Mouse (Mus musculus) cerebellum, postnatal 25 days (tissue): ENCODE data around the gene Rps6ka2.
"Not testable (repeated sequence)": the region's sequence is repeated elsewhere in the genome, so short reads cannot be mapped to it uniquely, and the experiment has no call there.

ENCODE experiments used
- DNase-seq, 2 experiments: peaks; one replicate each; pipeline ENCODE4 v3.0.0; 2021; ENCODE audit warnings: mixed read lengths in 2 of 2

Rps6ka2 gene

DNA sequence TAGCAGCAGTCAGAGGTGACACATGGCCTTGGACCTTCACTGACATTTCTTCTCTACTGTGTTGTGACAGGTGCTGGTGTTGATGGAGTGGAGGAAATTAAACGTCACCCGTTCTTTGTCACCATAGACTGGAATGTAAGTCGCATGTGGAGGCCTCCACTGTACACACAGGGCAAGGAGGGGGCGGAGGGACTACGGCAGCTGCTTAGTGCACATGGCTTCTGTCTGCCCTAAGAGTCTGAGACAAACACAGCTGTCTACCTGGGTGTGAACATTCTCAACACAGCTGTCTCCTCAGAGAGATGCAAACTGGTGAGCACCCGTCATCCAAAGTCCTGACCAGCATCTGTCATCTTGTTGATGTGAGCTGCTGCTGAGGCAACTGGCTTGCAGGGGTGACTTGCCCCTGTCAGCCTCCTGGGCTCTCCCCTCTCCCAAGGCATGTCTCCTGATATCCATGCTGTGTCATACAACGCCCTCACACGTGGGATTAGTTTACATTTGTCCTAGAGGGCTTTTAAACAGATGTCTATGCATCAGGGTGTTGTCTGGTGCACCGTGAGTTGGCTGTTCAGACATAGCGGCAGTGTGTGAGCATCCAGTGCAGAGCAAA, 101.7 kb downstream of the Rps6ka2 start:
- no peak for DNase-seq

DNA sequence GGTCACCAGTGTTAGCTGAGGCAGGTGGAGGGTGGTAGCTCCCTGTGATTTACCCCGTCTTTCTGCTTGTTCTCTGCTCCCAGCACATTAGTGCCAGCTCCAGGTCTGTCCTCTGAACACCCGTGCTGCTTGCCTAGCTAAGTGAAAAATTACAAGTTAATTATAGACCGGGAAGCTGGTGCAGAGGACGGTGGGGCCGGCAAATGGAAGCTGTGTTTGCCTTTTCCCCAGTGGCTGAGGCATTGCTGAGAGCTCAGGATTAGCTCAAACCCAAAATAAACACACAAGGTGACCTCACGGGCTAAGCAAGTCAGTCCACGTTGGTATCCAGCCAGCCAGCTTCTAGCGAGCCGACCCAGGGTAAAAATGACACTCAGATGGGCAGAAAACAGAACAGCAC, 103.1 kb downstream of the Rps6ka2 start:
- DNase-seq = peak in 1 of 2 experiments; percentile 36

DNA sequence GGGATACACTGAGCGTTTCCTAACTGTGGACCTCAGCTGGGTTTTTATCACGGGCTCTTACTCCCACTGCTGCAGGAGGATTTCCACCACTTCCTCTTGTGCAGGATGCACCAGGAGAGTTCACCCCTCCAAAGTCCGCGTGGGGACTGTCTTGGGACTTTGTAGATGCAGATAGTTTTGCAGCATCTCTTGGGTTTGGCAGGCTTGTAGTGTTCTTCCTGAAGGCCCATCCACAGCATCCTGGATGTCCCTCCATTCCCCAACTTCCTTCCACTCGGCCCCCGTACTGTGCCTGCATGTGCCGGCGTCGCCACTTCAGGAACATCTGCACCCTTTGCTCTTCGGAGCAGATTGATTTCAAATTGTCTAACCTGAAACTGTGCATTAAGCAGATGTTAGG, 103.9 kb downstream of the Rps6ka2 start:
- no peak for DNase-seq

DNA sequence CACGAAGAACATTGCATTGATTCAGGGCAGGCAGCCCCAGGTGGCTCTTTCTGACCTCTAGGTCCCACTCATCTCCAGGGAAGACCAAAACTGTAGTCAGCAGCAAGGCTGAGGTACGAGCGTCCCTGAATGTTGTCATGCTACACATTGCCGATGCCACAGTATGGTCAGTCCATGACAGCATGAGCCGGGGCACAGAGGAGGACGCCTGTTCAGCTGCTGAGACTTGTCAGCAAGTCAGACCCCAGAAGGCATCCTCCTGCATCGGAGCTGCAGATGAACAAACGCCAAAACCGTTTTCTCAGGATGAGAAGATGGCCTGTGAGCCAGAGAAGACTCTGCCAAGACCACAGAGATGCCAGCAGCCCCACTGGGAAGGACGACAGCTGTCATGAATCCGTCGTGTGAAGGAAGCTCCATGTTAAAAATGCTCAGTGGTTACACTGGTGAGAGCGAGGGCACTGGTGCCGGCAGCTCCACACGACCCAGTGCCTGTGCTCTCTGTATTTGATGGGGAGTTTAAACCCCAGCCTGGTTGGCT, 108.9 kb downstream of the Rps6ka2 start:
- peak; percentile 64 to 72 for DNase-seq

DNA sequence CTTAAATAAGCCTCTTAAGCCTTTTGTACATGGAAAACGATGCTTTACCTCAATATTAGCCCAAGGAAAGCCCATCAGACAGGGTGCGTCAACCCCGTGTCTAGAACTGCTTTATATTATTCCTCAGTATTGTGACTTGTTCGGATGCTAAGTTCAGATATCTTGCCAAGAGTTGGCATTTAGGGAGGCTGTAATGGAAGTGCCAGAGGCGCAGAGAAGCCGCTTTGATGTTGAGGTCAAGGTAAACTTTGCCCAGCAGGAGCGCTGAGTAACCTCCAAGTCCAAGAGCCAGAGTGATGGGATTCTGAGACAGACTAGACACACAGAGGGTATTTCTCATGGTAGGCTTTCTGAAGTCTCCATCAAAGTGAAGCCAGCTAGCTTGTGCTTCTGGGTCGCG, 109.3 kb downstream of the Rps6ka2 start:
- no peak for DNase-seq

DNA sequence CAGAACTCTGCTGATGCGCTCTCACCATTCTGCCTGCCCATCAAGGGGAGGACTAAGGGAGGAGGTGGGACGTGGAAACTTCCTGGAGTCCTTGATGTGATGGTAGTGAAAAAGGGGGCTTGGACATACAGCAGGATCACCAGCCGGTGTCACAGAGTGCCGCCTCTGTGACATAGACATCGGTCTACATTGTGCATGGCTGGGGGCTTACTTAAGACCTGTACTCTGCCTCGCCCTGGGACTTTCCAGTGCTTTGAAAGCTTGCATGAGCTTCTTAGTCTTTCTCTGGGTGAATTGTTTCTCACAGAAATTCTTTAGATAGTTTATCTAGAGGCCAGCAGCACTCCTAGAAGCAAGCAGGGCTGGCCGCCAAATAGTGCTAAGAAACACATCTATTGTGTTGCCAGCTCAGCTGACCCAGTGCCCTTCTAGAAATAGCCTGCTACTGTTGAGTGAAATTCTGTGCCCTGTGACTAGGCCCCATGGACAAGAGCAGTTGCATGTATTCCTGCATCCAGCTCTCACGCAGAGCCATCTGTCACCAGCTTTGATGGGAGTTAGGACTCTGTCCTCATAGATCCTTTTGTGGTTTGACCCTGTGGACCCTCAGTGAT, 114.5 kb downstream of the Rps6ka2 start:
- DNase-seq = peak in 1 of 2 experiments; percentile 50

DNA sequence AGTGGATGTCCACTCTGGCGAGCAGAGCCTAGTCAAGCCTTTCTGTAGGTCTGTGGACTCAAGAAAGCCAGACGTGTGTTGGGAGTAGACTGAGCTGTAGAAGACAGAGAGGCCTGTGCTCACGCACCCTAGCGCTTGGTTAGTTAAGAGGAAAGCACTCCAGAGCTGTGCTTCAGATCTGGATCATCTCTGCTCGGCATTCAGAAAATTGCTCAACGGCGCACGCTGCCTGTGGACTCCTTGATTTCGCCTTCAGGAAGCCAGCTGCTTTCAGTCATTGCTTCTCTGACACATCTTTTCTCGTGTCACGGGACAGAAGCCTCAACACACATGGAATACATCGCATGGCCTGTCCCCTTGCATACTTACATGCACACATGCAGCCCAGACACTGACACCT, 115.4 kb downstream of the Rps6ka2 start:
- no peak for DNase-seq

DNA sequence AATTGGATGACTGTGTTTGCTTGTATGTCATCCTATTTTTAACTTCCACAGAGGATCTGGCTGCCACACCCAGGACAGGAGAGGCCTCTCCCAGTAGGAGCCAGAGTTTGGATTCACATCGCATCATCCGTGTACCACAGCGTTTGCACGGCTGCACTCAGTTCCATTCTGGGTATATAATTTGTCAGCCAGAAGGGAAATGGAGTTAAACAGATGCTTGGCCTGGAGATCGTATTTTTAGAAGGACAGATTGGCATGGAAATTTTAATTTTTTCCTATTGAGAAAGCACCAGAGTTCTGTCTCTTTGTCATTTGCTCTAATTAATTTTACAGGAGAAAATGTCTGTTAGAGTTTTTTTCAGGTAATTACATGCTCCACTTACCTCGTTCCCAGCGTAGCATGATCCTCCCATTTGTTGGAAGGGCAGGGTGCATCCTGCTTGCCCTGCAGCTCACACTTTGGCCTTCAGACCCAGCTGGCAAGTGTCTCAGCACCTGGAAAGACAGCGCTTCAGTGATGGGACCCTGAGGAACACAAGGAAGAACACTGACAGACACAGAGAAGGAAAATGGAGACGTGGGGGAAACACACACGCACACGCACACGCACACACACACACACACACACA, 116.6 kb downstream of the Rps6ka2 start:
- no peak for DNase-seq

DNA sequence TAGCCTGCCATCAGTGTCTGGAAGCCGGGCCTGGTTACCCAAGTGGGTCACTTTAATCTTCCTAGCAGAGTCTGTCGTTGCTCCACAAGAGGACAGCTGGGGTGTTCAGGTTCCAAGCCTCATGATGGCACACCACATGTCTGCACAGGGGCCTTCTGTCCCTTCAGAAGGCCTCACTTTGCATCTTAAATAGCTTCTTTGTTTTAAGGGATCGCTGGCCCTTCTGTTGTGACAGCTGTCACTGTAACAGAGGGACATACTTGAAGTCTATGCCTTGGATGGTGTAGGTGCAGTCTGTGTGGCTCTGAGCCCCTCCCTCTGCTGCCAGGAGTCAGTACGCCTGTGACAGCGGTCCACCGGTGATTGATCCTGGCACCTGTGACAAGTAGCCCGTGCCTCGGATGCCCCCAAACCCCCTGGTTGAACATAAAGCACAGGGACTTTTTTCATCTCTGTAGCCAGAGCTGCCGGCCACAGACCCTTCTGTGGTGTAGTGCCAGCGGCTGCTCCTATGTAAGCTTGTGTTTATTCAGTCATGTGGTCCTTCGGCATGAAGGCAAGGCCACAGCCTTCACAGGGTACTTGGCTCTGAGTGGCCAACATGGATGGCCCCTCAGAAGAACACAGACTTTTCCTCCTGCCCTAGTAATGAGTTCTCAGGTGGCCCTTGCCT, 122.2 kb downstream of the Rps6ka2 start:
- DNase-seq = peak; percentile 28 to 55

DNA sequence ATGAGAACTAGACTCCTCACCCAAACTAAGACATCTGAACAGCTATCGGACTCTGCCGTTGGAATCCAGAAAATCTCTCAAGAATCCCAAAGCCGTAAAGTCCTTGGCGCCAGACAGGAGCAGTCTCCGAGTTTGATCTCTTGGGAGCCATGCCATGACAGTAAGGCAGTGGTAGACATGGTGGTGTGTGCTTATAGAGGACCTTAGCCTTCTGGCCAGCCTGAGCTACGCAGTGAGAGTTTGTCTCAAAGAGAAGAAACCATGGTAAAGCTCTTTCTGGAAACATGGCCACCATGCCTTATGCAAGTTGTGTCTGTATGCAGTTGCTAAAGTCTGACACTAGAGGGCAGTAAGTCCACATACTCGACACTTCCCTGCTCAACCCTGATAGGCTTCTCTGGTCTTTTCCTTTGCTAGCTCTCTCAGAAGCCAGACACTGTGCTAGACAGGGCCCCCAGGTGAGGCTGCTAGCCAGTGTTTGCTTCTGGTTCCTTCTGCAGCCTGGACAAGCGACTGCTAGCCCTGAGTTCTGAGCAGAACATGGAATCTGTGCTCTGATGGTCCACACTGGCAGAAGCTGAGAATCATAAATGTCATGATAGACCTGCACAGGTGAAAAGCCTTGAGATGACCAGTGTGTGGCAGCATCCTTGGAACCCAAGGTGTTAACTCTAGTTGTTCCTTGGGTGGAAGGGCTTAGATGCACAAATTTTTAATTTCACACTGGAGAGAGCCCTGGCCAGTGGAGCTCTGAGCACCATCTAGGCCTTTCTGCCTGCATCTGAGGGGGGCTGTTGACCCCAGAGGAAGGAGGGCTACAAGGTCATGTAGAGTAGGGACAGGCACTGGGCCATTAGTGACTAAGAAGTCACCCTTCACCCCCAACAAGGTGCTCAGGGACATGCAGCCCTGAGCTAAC, 136.6 kb downstream of the Rps6ka2 start:
- DNase-seq = peak; percentile 27 to 39

DNA sequence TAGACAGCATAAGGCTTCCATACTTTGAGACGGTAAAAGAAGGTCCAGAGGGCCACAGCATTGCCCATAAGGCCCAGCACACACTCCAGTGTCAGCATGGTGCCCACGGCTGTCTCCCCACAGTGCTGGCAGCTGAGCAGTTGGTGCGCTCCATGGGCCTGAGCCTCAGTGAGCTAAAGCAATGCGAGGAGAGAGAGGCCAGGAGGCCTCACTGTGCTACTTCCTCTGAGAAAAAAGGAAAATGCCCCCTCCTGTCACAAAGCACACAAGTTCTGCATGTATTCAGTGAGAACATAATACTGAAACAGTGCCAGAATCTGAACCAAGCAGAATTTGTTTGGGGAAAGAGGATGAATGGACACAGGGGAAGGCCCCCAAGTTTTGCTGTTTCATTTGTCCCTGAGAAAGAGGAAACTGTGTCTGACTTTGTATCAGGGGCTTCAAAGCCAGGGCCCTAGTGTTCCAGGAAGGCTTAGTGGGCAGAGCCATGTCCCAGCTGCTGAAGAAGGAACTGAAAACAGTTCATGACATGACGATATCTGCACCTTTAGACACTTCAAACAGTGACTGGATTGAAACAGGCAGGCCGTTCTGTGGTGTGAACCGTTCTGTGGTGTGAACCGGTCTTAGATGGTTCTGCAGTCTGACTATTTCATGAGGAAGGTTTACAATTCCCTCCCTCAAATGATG, 145.9 kb downstream of the Rps6ka2 start:
- DNase-seq = not testable (repeated sequence)

DNA sequence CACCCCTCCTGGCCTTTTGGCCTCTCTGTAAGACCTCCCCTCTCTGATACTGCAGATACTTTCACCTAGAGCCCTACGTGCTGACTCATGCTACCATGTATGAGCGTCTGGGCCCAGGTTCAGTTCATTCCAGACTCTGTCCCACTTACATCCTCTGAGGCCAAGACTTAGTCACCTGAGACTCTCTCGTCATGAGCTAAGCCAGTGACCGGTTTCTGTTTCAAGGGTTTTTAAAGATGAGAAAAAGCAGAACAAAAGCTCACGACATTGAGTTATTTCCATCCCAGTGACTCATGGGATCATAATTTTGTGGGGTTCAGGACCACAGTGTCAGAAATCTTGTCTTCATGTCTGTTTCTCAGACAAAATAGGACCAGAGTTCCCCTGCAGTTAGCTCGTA, 149.9 kb downstream of the Rps6ka2 start:
- DNase-seq = not testable (repeated sequence)

DNA sequence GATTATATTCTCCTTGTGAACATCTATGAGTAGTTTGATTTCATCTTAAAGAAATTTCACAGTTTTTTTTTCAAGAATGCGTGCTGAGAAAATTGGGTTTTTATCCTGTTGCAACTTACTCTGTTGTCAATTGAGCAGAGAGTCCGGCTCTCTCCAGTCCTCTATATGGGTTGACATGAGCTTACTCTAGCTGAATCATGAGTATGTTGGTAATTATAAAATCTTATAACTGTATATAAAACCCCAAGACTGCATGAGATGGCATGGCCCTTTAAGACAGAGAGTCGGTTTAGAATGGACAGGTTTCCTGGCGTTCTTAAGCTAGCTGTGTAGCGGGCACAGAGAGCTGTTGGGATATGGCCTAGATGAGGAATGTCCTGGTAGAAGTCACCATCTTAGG, 154.4 kb downstream of the Rps6ka2 start, which contains the start of gene Tcp10a:
Gene Tcp10a, plus strand, starts transcription at position 301 of the 400 bp plus-strand sequence.
- DNase-seq = not testable (repeated sequence)

DNA sequence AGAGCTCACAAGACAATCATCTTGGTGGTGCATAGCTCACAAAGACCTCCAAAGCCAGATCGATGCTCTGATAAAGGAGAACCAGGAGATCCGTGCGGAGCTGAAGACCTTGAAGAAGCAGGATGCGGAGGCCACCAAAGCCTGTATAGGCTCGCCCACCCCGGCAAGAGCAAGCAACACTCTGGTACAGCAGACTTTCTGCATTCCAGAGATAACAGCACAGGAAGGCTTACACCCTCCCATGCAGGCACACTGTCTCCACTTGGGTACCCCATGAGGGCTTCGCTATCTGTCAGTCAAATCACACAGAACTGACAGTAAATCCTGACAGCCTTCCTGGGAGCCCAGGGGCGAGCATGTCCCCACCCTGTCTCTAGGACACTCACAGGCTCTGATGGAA, 156.5 kb downstream of the Rps6ka2 start:
- DNase-seq = not testable (repeated sequence)

DNA sequence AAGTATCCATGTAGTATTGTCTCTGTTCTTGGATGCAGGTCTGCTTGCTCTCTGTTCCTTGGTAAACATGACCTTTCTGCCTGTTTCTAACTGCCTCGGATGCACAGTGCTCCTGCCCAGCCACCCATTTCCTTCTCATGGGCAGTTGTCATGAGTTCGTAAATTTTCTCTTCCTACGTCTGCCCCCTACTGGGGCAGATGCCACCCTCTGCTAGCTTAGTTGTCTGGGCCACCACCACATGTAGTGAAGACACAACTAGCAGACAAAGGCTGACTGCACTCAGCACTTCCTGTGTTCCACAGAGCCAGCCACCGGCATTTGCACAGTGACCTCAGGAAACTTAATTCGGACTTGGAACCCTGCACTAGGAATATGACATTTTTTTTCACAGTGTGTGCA, 162.8 kb downstream of the Rps6ka2 start:
- DNase-seq = not testable (repeated sequence)

DNA sequence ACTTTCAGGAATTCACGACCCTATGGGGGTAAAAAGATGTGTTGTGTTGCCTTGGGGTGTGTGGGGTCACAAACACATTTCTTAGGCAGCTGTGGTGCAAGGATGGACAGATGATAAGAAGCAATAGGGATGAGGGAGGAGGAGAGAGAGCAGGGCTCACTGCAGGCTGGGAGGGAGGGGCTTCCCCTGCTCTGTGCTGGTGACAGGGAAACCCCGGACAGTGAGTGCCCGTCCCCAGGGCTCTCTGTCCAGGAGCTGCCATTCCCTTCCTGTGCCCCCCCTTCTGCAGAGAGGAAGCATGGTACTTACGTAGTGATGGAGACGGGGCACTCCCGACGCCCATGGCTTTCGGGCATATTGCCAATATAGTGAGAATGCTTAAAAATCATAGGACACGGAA, 167.5 kb downstream of the Rps6ka2 start:
- not testable (repeated sequence) for DNase-seq

DNA sequence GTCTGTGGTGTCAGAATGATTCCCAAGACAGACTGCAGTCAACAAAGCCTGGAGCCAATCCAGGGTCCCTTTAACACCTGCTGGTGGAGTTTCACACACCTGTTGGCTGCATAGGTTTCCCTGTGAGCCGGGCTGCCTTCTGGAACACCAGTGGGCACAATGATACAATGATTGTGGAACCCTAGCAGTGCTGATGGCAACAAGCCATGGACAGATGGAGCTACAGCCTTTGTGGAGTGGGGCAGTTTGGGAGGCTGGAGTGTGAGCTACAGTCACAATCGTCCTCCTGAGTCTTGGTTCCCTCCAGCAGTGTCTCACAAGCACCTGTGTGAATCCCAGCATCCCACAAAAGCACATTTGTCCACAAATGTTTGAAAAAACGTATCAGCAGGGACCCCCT, 178.8 kb downstream of the Rps6ka2 start:
- DNase-seq = peak; percentile 40 to 67

DNA sequence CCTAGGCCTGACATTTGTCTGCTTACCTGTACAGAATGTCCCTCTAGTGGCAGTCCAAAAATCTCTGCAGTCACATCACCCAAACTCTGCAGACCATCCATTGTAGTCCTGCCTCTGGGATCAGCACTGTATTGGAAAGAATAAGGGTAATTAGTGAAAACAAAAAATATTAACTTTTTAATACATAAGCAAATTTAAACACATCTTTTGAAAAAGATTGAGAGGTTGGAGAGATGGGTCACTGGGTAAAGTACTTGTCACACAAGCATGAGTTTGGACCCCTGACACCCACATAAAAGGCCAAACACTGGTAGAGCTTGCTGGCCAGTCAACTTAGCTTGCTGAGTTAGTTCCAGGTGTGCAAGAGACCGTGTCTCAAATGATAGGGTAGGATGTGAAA, 182.7 kb downstream of the Rps6ka2 start, which contains the start of gene Ttll2:
Gene Ttll2, minus strand, starts transcription at position 101 of the 400 bp plus-strand sequence.
- DNase-seq = not testable (repeated sequence)
